ENCODE assay signal across 8 mouse cellular contexts in the genomic region with DNA sequence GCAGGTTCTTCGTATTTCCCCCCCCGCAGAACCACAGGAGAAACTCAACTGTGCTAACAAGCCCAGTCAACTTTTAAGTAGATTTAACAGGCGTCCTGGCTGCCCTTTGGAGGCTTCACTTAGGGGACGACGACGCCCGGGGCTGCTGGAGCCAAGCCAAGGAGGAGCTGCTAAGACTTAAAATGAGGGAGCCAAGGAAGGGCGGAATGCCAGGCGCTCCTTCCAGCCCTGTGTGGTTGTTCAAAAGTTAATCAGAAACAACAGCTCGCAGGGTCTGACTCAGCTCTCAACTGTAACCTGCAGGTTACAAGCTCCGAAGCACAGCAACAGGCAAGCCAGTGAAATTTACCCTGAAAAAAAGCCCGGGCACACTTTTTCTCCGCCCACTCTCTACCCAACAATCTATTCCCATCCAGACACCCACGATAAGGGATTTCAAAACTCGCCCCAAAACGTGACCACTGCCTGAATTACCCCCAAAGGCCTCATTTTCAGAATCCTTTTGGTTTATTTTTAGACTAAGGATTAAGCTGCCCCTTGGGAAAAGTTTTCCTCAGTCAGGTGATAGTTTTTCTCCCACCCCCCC. TPM values are rescaled to one million over a fixed set of nuclear protein-coding genes. Genes with fewer than 3 reads are reported as not detected.
DNase-seq lines count a peak whose midpoint lies in the region; ATAC-seq lines count a peak whose summit lies in the region.

No protein-coding gene starts in this region.

- H3K36me3 ChIP-seq in limb, embryonic 11.5 days (ENCODE audit: control insufficient read depth, insufficient read depth, low read length) = no peaks in the 10 kb centered on the region
- no peaks in the 10 kb centered on the region for H3K36me3 ChIP-seq in midbrain, embryonic 12.5 days

- WGBS in limb, embryonic 11.5 days = under 1% methylated on average over 16 of the region's 16 CpGs
- under 1% methylated on average over 16 of the region's 16 CpGs for WGBS in midbrain, embryonic 12.5 days

- no peak for ATAC-seq in limb, embryonic 11.5 days (ENCODE audit: insufficient number of reproducible peaks, low FRiP score, low TSS enrichment, low read depth)
- 0 out of 2 replicates have a peak, but pooled peaks have one; percentile 3 for ATAC-seq in midbrain, embryonic 12.5 days (ENCODE audit: low FRiP score, low read depth)
- no peak for ATAC-seq in monocyte, adult 5-6 weeks (replicated peaks; ENCODE audit: insufficient number of reproducible peaks, low FRiP score, low TSS enrichment, poor library complexity, severe bottlenecking)

- H3K4me2 ChIP-seq in limb, embryonic 11.5 days (ENCODE audit: low read depth, severe bottlenecking) = peak overlapping the region; percentile 69
- peak overlapping the region; percentile 75 for H3K4me2 ChIP-seq in midbrain, embryonic 12.5 days (replicated peaks)

- H3K9ac ChIP-seq in limb, embryonic 11.5 days (ENCODE audit: low read length) = peak overlapping the region; percentile 55
- peak overlapping the region; percentile 70 for H3K9ac ChIP-seq in midbrain, embryonic 12.5 days (replicated peaks)

- no peaks in the 10 kb centered on the region for H3K27me3 ChIP-seq in limb, embryonic 11.5 days (ENCODE audit: control insufficient read depth, insufficient read depth, low read length)
- no peaks in the 10 kb centered on the region for H3K27me3 ChIP-seq in midbrain, embryonic 12.5 days

- H3K4me3 ChIP-seq in limb, embryonic 11.5 days (ENCODE audit: low read depth, low read length) = peak overlapping the region; percentile 69
- H3K4me3 ChIP-seq in midbrain, embryonic 12.5 days = peak overlapping the region; percentile 82

- DNase-seq in adrenal gland, adult 8-10 months = peak; percentile 45
- peak; percentile 23 for DNase-seq in embryo, embryonic 11.5 days (ENCODE audit: low read depth, low spot score)
- peak; percentile 65 for DNase-seq in gastrocnemius, postnatal 25 days
- DNase-seq in induced T-regulatory cell, adult 2 months (ENCODE audit: low read depth) = peak; percentile 61
- peak; percentile 75 for DNase-seq in limb, embryonic 11.5 days (ENCODE audit: low spot score)
- peak; percentile 17 to 44 for DNase-seq in spleen, adult 18-20 months

- H3K27ac ChIP-seq in limb, embryonic 11.5 days (replicated peaks; ENCODE audit: low read depth, low read length) = peak overlapping the region; percentile 97
- peak overlapping the region; percentile 92 for H3K27ac ChIP-seq in midbrain, embryonic 12.5 days (replicated peaks)

- H3K9me3 ChIP-seq in limb, embryonic 11.5 days (ENCODE audit: control insufficient read depth, low read length) = no peaks in the 10 kb centered on the region
- H3K9me3 ChIP-seq in midbrain, embryonic 12.5 days = no peaks in the 10 kb centered on the region

- H3K4me1 ChIP-seq in limb, embryonic 11.5 days (ENCODE audit: control insufficient read depth, insufficient read depth, low read length) = peaks cover 3% of the 10 kb centered on the region; the same call in 1 of the 2 replicates
- H3K4me1 ChIP-seq in midbrain, embryonic 12.5 days = peaks cover 27% of the 10 kb centered on the region

RNA-seq across cellular contexts. Expression of gene Mat2b, which starts 1.5 kb away (rescaled TPM):
- total RNA-seq in adrenal gland, adult 8-10 months (2022) = 100 to 1,000 TPM in 1 of 4 experiments, 10 to 100 TPM in 3; 86.3 to 102 (median 93.8) TPM
- 10 to 100 TPM; 55.6 to 58.6 TPM for total RNA-seq in gastrocnemius, postnatal 25 days (2021)
- polyA plus RNA-seq in limb, embryonic 11.5 days (2014; fragmentation: Nextera tagmentation; extraction: Ambion mirVana) = 126 and 130 TPM in 2 replicates
- 88.6 and 88.7 TPM in 2 replicates for polyA plus RNA-seq in midbrain, embryonic 12.5 days (2016; fragmentation: Nextera tagmentation; extraction: Ambion mirVana)
- 136 to 161 TPM (median 144 TPM) in 3 replicates for total RNA-seq in monocyte, adult 5-6 weeks (2017)

RNA-seq across cellular contexts. Expression of gene Hmmr, which starts 39.8 kb away (rescaled TPM):
- total RNA-seq in adrenal gland, adult 8-10 months (2022) = 1 to 10 TPM in 1 of 4 experiments, under 1 TPM in 3; 0.51 to 1.0 (median 0.60) TPM
- under 1 TPM; 0.43 to 0.62 TPM for total RNA-seq in gastrocnemius, postnatal 25 days (2021)
- 62.0 and 64.4 TPM in 2 replicates for polyA plus RNA-seq in limb, embryonic 11.5 days (2014; fragmentation: Nextera tagmentation; extraction: Ambion mirVana)
- polyA plus RNA-seq in midbrain, embryonic 12.5 days (2016; fragmentation: Nextera tagmentation; extraction: Ambion mirVana) = 48.5 and 49.0 TPM in 2 replicates
- total RNA-seq in monocyte, adult 5-6 weeks (2017) = 0.58 to 1.9 TPM in 2 of 3 replicates, not detected in the other

RNA-seq across cellular contexts. Expression of gene Nudcd2, which starts 40.0 kb away (rescaled TPM):
- total RNA-seq in adrenal gland, adult 8-10 months (2022) = 10 to 100 TPM; 26.4 to 31.4 (median 29.8) TPM
- total RNA-seq in gastrocnemius, postnatal 25 days (2021) = 10 to 100 TPM; 10.6 to 12.5 TPM
- polyA plus RNA-seq in limb, embryonic 11.5 days (2014; fragmentation: Nextera tagmentation; extraction: Ambion mirVana) = 231 TPM in 2 replicates
- 136 and 143 TPM in 2 replicates for polyA plus RNA-seq in midbrain, embryonic 12.5 days (2016; fragmentation: Nextera tagmentation; extraction: Ambion mirVana)
- 16.8 to 31.9 TPM (median 27.7 TPM) in 3 replicates for total RNA-seq in monocyte, adult 5-6 weeks (2017)

Comparison
In these comparisons a context has a peak if more than half of its experiments do, and no peak if none do; other contexts are left out.
1. DNase-seq: peak in every context shown above with its lines; median percentile 75 in limb, embryonic 11.5 days; 65 in gastrocnemius, postnatal 25 days; 61 in induced T-regulatory cell, adult 2 months; 45 in adrenal gland, adult 8-10 months; 30 in spleen, adult 18-20 months; 23 in embryo, embryonic 11.5 days.